Mouse (Mus musculus) frontal cortex, postnatal 36 days (tissue): ENCODE results near the gene Des.

Experiments used
- DNase-seq, 2 experiments: peaks; one replicate each; pipeline ENCODE4 v3.0.0; 2022; ENCODE audit warnings: low spot score in 2 of 2

The Des gene

DNA sequence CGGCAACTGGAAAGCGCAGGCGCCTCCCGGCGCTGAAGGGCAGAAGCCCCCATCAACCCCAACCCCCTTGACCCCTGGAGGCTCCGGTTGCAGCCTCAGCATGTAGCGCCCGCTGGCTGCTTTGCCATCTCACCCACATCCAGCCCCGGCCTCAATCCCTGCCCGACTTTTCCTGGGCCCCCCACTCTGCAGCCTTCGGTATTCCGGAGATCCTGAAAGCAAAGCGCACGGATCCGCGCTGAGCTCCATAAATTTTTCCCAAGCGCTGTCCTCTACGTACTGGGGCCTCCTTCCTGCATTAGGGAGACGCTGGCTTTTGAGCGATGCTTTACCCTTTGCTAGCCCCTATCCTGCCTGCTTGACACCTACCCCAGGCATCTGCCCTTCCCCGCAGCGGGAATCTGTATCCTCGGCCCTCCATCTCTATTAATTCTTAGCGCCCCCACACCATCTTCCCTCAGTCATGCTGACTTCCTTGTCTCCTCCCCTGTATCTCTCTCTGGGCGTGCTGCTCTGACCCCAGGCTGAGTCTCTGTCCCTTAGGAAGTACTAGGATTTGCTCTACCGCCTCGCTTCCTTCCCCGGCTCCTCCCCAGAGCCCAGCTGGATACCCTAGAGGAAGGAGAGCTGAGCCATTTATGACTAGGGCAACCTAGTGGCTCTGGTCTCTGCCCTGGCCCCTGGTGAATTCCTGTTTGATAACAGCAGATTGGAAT lies 22.4 kb downstream of the Des start:
- peak; percentile 41 to 54 for DNase-seq

DNA sequence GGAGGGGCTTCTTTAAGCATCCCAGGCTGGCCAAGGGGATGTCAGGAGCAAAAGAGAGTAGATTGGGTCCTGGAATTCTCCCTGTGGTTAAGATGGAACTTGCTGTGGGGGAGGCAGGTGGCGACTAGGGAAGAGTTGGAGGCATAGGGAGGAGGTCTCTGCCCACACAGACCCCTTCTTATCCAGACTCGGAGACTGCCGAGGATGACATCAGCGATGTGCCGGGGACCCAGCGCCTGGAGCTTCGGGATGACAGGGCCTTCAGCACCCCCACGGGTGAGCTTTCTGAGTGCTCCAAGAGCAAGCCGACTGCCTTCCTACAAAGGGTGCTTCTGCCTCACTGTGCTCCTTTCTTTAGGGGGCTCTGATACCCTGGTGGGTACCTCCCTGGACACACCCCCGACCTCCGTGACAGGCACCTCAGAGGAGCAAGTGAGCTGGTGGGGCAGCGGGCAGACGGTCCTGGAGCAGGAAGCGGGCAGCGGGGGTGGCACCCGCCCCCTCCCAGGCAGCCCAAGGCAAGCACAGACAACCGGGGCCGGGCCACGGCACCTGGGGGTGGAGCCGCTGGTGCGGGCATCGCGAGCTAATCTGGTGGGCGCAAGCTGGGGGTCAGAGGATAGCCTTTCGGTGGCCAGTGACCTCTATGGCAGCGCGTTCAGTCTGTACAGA lies 24.5 kb downstream of the Des start:
- peak; percentile 34 to 55 for DNase-seq

DNA sequence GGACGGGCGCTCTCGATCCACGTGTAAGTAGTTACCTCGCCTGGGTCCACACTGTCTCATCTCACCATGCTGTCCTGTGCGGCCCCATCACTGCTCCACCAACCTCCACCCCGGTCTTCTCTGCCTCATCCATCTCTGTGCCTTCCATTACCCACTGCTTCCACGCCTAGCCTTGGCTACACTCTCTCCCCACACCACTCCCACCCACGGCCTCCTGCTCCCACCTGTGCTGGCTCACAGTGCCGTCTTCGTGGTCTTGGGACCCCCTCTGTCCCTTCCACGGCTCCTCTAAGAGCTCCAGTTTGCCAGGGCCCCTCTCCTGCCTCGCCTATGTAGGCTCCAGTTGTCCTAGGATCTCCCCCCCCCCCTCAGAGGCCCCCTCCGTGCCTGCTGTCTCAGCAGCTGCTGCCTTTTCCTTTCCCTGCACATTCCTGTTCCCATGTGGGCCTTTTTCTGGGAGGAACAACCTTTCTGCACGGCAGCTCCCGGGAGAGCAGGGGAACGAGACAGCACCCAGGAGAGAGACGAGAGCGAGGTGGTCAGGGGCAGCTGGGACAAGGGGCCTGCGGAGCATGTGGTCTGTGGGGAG lies 25.1 kb downstream of the Des start:
- DNase-seq: peak in 1 of 2 experiments; percentile 41

DNA sequence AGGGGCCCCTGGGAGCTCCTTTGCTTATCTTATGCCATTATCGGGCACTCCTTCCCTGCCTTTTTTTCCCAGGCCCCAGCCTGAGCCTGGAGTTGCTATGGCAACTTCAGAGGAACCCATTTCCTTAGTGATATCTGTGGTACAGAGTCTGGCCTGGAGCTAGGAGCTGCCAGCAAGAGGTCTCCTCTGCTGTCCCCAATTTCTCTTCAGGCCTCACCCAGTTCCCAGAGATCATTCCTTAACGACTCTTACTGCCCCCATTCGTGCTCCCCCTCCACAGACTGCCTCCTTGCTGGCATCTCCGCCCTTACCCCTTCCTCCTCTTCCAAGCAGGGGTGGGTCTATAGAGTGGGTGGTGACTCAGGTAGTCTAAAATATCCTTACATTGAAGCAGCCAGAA lies 26.0 kb downstream of the Des start:
- peak; percentile 48 to 53 for DNase-seq

DNA sequence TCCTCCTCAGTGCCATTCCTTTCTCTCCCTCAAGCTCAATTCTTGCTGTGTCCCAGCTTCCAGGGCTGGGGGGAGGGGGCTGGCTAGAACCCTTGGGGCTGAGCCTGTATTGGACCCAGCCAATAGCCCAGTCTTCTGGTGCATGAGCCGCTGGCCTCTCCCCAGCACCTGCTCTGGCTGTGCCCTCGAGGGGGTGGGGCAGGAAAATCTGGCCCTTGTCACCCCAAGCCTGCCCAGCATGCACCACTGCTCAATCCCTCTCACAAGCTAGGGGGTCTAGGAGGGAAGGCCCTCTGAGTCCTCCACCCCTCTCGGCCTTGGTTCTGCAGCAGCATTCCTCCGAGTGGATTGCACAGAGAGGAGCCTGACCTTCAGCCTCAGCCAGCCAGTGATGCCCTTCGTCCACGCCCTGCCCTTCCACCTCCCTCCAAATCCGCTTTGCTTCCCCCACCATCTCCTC lies 27.4 kb downstream of the Des start:
- no peak for DNase-seq

DNA sequence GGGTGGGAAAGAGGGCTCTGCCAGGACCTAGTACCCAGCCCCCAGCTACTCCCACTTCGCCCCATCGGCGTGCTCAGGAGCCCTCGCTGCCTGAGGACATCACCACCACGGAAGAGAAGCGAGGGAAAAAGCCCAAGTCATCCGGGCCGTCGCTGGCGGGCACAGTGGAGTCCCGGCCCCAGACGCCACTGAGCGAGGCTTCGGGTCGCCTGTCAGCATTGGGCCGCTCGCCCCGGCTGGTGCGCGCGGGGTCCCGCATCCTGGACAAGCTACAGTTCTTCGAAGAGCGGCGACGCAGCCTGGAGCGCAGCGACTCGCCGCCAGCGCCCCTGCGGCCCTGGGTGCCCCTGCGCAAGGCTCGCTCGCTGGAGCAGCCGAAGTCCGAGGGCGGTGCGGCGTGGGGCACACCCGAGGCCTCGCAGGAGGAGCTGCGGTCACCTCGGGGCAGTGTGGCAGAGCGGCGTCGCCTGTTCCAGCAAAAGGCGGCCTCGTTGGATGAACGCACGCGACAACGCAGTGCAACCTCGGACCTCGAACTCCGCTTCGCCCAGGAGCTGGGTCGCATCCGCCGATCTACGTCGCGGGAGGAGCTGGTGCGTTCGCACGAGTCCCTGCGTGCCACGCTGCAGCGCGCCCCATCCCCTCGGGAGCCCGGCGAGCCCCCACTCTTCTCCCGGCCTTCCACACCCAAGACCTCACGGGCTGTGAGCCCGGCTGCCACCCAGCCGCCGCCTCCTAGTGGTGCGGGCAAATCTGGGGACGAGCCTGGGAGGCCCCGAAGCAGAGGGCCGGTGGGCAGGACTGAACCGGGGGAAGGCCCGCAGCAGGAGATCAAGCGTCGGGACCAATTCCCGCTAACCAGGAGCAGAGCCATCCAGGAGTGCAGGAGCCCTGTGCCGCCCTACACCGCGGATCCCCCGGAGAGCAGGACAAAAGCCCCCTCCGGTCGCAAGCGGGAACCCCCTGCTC lies 28.1 kb downstream of the Des start:
- DNase-seq: peak in 1 of 2 experiments; percentile 12

DNA sequence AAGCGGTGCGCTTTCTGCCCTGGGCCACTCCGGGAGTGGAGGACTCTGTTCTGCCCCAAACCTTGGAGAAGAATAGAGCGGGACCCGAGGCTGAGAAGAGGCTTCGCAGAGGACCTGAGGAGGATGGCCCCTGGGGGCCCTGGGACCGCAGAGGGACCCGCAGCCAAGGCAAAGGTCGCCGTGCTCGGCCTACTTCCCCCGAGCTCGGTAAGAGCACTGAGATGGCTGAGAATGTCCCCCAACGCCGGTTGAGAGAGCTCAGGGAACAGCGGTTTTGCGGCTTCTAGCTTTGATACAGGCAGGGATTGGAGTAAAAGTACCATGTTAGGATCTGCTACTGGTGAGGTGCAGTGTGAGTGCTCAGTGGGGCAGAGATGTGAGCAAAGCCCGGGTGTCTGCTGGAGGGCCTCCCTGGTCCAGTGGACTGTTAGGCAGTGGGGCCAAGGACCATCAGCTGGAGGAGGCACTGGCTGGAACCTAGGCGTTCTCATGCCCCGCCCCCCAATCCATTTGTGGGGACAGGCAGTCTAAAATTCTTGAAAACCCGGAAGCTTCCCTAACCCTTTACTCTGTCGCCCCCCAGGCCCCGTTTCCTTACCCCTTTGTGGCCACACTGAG lies 28.9 kb downstream of the Des start:
- no peak for DNase-seq

DNA sequence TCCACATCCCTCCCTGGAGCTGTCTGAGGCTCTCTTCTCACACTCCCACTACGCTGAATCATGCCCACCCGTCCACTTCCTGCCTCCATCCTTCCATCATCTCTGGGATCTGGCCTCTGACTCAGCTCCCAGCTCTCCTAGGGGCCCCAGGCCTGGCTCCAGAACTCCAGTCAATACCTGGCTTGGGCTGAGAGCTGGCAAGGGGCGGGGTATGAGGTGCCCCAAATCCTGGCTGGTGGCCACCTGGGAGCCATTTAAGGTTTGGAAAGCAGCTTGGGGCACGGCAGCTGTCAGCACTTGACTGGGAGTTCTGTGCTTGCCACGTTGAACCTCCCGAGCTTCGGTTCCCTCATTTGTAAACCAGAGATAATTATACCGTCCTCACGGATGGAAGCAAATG lies 33.0 kb downstream of the Des start:
- peak; percentile 43 to 61 for DNase-seq

DNA sequence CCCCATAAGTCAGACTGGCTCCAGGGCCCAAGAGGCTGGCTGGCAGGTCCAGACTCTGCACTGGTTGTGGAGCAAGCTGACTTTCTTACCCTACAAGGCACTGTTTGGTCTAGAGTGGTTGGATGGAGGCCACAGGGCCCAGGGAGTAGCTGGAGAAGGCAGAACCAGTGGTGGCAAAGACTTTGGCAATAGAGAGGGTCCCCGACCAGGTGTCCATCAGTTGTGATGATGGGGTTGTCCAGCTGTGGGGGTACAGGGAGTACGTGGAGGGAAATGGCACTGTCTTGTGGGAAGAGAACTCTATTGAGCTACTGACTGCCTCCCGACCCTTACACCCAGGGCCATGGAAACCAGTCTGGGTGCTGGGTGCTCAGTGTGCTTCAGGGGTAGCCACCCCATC lies 33.7 kb downstream of the Des start:
- no peak for DNase-seq

DNA sequence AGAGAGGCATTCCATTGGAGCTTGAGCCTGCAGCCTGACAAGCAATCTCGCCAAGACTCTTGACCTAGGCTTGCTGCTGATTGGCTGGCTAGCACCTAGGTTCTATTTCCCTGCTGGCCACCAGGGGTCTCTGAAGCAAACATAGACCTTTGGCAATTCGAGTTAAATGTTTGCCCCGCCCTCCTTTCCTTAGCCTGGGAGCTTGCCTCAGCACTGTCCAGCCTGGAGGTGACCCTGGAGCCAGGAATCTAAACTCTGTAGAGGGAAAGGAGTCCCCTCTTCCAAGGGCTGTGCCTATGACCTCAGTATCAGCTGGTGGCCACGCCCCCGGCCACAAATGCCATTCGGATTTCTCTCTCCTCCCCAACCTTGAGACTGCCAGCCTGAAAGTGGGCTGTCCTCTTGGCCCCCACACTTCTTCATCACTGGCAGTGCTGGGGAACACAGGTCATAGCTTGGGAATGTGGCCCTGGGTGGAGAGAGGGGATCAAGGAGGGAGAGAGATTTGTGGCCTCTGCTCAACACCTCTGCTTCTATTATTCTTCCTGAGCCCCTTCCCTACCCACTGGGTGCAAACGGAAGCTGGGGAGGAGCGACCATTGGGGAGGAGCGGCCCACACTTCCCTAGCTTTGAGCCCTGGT lies 38.8 kb downstream of the Des start:
- peak in 1 of 2 experiments; percentile 57 for DNase-seq

DNA sequence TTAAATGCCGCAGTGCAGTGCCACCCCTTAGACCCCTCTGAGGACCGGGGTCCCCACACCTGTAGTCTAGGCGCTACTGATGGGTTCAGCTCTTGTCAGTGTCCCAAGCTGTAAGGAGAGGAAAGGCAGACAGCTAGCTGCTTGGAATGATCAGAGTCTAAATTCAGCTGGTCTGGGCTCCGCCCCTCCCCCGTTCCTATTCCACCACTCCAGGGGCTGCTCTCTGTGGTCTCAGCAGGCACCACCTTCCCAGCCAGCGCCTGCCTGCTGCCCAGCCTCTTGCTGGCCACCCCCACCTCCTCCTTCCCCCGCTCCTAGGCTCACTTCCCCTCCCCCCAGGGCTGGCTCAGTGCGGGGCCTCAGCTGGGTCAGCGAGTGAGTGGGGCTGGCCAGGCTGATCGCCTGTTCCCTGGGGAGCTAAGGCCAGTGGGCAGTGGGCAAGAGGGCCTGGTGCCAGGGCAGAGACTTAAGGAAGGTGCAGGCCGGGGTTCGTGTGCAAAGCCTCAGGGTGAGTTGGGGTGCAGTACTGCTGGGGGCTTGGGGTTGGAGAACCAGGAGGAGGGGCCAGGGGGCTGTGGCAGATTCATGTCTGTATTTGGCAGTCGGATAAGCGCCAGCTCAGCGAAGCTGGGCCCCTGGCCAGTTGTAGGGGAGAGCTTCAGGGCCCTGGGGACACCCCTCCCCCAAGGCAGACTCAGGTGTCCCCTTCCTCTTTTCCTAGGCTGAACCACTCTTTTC lies 39.8 kb downstream of the Des start:
- DNase-seq: no peak

DNA sequence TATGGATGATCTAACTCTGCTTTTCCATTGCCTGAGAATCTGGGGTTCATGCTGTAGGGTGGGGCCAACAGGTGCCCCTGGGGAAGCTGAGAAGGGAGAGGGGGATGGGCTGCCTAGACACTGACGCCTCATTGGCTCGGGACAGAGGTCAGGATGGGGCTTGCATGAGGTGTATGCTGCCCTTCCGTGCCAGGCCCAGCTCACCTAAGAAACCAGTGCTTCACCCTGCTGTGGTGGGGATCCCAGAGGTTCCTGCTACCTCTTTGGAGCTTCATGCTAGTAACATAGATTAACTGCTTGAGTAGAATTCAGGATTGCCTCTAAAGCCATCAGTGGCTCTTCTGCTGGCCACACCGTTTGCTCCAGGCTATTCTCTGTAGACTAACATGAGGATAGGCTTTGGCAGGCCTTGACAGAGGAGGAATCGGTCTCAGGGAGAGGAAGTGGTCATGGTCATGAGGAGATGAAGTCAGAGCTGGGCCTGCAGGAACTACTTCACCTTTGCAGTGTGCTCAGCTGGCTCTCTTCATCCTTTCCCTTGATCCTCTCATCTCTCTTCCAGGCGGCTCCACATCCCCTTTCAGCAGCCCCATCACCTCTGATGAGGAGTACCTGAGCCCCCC lies 40.5 kb downstream of the Des start:
- no peak for DNase-seq

DNA sequence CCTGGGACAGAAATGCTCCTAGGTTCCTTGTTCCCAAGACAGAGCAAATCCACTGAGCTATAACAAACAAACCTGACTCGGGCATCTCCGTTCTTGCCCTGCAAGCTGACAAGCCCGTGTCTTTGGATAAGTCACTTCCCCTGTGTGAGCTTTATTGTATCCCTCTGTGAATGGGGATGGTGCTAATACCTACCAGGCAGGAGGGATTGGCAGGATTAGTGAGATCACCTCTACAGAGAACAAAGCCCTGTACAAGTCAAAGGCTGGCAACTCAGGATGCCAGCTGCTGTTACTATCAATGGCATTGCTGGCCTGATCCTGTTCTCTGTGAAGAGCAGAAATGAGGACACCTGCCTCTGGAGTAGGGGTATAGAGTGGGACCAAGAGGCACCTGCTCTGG lies 45.4 kb downstream of the Des start:
- DNase-seq: no peak

DNA sequence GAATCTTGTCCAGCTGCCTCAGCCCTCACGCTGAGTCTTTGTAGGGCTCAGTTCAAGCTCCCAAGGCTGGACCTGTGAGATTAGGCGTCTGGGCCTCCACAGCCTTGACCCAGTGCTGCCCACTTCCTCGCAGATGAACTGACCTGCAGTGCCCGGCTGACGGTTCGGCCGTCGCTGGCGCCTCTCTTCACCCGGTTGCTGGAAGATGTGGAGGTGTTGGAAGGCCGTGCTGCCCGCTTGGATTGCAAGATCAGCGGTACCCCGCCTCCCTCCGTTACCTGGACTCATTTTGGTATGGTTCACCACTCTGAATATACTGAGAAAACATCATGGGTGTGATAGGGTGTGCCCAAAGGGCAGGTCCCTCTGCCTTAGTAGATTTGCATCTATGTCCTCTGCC lies 46.0 kb downstream of the Des start:
- DNase-seq: no peak

DNA sequence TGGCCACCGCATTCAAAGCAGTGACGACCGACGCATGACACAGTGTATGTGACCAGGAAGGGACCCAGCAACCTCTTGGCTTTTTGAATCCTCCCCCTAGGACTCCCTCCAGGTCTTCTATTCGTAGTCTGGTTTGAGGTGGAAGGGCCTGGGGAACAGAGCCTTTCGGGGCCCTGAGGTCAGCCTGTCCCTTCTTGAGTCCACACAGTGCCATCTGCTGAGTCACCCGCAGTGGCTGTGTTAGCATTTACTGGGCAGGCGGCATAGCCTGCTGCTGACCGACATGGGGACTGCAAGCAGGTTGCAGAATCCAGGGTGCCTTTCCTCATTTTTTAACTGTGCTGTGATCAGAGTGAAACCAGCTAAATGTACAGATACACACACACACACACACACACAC lies 46.9 kb downstream of the Des start:
- DNase-seq: no peak

DNA sequence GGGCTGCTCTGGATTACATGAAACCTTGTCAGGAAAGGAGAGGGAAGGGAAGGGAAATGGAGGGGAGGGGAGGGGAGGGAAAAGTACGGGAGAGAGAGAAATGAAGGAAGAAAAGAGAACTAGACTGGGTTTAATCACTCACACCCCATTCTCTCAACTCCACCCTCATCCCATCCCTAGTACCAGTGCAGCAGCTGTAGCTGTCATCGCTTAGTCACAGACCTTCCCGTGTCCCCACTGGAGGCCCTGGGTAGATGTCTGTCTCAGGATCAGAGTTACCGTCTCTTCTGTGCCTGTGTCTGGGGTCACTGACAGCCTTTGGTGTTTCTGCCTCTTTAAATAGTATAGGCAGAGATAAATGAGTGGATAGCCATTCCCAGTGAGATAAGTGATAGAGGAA lies 48.1 kb downstream of the Des start:
- DNase-seq: no peak

DNA sequence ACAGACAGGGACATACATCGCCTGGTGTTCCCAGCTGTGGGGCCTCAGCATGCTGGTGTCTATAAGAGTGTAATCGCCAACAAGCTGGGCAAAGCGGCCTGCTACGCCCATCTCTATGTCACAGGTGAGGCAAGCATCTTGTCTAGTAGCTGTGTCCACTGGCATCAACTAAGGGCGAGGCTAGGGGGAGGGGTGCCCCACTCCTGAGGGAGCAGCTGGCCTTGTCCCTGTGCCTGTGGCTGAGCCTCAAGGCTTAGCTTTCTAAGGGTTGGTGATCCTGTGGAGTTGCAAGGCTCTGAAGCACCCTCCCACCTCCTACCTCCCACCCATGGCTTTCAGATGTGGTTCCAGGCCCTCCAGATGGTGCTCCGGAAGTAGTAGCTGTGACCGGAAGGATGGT lies 49.8 kb downstream of the Des start:
- no peak for DNase-seq

DNA sequence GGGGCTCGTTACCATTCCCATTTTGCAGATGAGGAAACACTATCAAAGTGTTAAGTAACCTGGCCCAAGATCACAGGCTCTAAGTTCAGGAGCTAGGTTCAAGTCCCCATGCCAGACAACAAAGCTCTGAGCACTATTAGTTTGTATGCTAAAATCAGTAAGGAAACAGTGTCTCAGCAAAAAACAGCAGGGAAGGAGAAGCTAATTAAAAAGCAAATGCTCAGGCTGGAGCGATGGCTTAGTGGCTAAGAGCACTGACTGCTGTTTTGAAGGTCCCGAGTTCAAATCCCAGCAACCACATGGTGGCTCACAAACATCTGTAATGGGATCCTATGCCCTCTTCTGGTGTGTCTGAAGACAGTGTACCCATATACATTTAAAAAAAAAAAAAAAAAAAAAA lies 52.1 kb downstream of the Des start:
- DNase-seq: no peak

DNA sequence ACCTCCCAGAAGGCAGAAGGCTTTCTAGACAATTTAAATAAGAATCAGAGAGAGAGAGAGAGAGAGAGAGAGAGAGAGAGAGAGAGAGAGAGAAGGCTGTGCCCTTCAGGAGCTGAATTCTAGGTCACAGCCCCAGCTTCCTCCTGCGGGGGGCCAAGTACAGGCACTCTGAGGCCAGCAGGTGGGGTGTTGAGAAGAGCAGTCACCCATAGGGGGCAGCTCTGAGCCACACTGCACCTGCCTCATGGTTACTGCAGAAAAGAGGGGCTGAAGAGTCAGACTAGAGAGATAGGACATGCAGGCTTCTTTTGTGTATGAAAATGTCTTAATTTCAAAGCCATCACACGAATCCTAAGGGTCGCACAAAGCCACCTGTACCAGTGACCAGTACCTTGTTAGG lies 53.6 kb downstream of the Des start:
- DNase-seq: peak in 1 of 2 experiments; percentile 49
